Mouse (Mus musculus) hindbrain, embryonic 13.5 days (tissue): ENCODE data around the gene Rhbdl1. TPM values are rescaled to one million over a fixed set of nuclear protein-coding genes. Genes with fewer than 3 reads are reported as not detected.
A peak's percentile ranks its signal among the peaks of the same experiment; 100 is the strongest.

Source experiments
- ATAC-seq: fragments of 200-750 bp; cut with Nextera tagmentation; 2 replicates; pipeline ENCODE4 v1.8.0; 2017; ENCODE audit warnings: moderate TSS enrichment; ENCODE audit not compliant: low FRiP score
- H3K27ac ChIP-seq: fragments of 300-500 bp; sonication (generic); 2 replicates; pipeline ENCODE4 v1.5.1; 2015; ENCODE audit warnings: inconsistent platforms, mild to moderate bottlenecking, moderate library complexity
- H3K27me3 ChIP-seq: fragments of 300-500 bp; sonication (generic); 2 replicates; pipeline ENCODE4 v1.6.1; 2015; ENCODE audit warnings: mild to moderate bottlenecking, inconsistent platforms
- H3K36me3 ChIP-seq: fragments of 300-500 bp; sonication (generic); 2 replicates; pipeline ENCODE4 v1.6.1; 2015; ENCODE audit warnings: mild to moderate bottlenecking, inconsistent platforms
- H3K4me1 ChIP-seq: fragments of 300-500 bp; sonication (generic); replicated peaks from 2 replicates; pipeline ENCODE4 v1.6.1; 2015; ENCODE audit warnings: inconsistent platforms
- H3K4me2 ChIP-seq: fragments of 300-500 bp; sonication (generic); 2 replicates; pipeline ENCODE4 v1.6.1; 2015; ENCODE audit warnings: inconsistent platforms, mild to moderate bottlenecking, moderate library complexity
- H3K4me3 ChIP-seq: fragments of 300-500 bp; sonication (generic); 2 replicates; pipeline ENCODE4 v1.5.1; 2015; ENCODE audit warnings: mild to moderate bottlenecking, inconsistent platforms
- H3K9ac ChIP-seq: fragments of 300-500 bp; sonication (generic); 2 replicates; pipeline ENCODE4 v1.6.1; 2015; ENCODE audit warnings: mild to moderate bottlenecking, inconsistent platforms
- H3K9me3 ChIP-seq: fragments of 300-500 bp; sonication (generic); 2 replicates; pipeline ENCODE4 v1.6.1; 2016; ENCODE audit warnings: inconsistent platforms
- WGBS: fragments of 180-500 bp; shearing (Covaris S2); methylation state at CpG from one replicate; pipeline ENCODE4 v1.1.7; 2015; 5-methylcytosine and 5-hydroxymethylcytosine counted together
- polyA plus RNA-seq: library from polyadenylated mRNA; unstranded; fragments of >200 nt; fragmentation: Nextera tagmentation; extraction: Ambion mirVana; gene quantifications from 2 replicates; pipeline ENCODE4 v1.2.1, GENCODE M21; 2015

The Rhbdl1 gene
- polyA plus RNA-seq, 1 experiment from 2014 or later = 25.5 TPM

- Histone ChIP-seq H3K9me3 (no peaks in the 10 kb centered on the region), H3K4me2 (peak overlapping the region; percentile 92; the same call in 1 of the 2 replicates), H3K27ac (no peak overlapping the region; the same call in 1 of the 2 replicates), H3K36me3 (peaks cover 51% of the 10 kb centered on the region), H3K9ac (peak overlapping the region; percentile 89), H3K4me3 (no peak overlapping the region), H3K27me3 (no peaks in the 10 kb centered on the region), H3K4me1 (peaks cover 85% of the 10 kb centered on the region)
- 87% methylated on average over 22 of the region's 22 CpGs for WGBS
- no peak for ATAC-seq
Observed at GRCm38 (mm10) chr17:25827546-25828222, 9.4 kb downstream of the Rhbdl1 start.

- Histone ChIP-seq H3K4me2 (no peak overlapping the region), H3K27me3 (no peaks in the 10 kb centered on the region), H3K36me3 (peaks cover 51% of the 10 kb centered on the region), H3K9ac (0 out of 2 replicates have a peak overlapping the region, but pooled peaks have one; percentile 13), H3K4me1 (peaks cover 82% of the 10 kb centered on the region), H3K9me3 (no peaks in the 10 kb centered on the region), H3K27ac (no peak overlapping the region), H3K4me3 (no peak overlapping the region)
- ATAC-seq = no peak
- WGBS = 97% methylated on average over 13 of the region's 13 CpGs
Observed at GRCm38 (mm10) chr17:25827011-25827410, 10.1 kb downstream of the Rhbdl1 start.

DNA sequence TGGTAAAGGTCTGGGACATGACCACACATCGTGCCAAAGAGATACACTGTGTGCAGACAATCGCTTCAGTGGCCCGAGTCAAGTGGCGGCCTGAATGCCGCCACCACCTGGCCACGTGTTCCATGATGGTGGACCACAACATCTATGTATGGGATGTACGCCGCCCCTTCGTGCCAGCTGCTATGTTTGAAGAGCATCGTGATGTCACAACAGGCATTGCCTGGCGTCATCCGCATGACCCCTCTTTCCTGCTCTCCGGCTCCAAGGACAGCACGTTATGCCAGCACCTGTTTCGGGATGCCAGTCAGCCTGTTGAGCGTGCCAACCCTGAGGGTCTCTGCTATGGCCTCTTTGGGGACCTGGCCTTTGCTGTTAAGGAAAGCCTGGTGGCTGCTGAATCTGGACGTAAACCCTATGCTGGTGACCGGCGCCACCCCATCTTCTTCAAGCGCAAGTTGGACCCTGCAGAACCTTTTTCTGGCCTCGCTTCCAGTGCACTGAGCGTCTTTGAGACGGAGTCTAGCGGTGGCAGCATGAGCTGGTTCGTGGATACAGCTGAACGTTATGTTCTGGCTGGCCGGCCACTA is 11.0 kb downstream of the Rhbdl1 start:
- 96% methylated on average over 27 of the region's 27 CpGs for WGBS
- Histone ChIP-seq H3K27me3 (no peaks in the 10 kb centered on the region), H3K4me1 (peaks cover 73% of the 10 kb centered on the region)

GRCm38 (mm10) chr17:25825311-25825710 is 11.8 kb downstream of the Rhbdl1 start:
- H3K9me3 ChIP-seq = no peaks in the 10 kb centered on the region
- no peak for ATAC-seq
- peaks cover 38% of the 10 kb centered on the region for H3K36me3 ChIP-seq
- 0 out of 2 replicates have a peak overlapping the region, but pooled peaks have one; percentile 8 for H3K9ac ChIP-seq
- H3K27me3 ChIP-seq = peaks cover 2% of the 10 kb centered on the region; the same call in 1 of the 2 replicates
- no peak overlapping the region for H3K27ac ChIP-seq
- peaks cover 66% of the 10 kb centered on the region for H3K4me1 ChIP-seq
- H3K4me2 ChIP-seq = peak overlapping the region; percentile 92; the same call in 1 of the 2 replicates
- H3K4me3 ChIP-seq = no peak overlapping the region
- 90% methylated on average over 6 of the region's 6 CpGs for WGBS

More for the DNA sequence above, 11.0 kb downstream of the Rhbdl1 start:
- ATAC-seq = no peak
- Histone ChIP-seq H3K9me3 (no peaks in the 10 kb centered on the region), H3K27ac (no peak overlapping the region), H3K36me3 (peaks cover 44% of the 10 kb centered on the region), H3K4me2 (no peak overlapping the region), H3K9ac (0 out of 2 replicates have a peak overlapping the region, but pooled peaks have one; percentile 8), H3K4me3 (no peak overlapping the region)

- peaks cover 9% of the 10 kb centered on the region for H3K27me3 ChIP-seq
- no peak for ATAC-seq
- peak overlapping the region; percentile 61 for H3K4me3 ChIP-seq
- H3K4me2 ChIP-seq = peak overlapping the region; percentile 92
- H3K9ac ChIP-seq = peak overlapping the region; percentile 87
- H3K36me3 ChIP-seq = peaks cover 38% of the 10 kb centered on the region
- no peak overlapping the region for H3K27ac ChIP-seq
- 76% methylated on average over 17 of the region's 17 CpGs for WGBS
- no peaks in the 10 kb centered on the region for H3K9me3 ChIP-seq
- peaks cover 58% of the 10 kb centered on the region for H3K4me1 ChIP-seq
Observed at GRCm38 (mm10) chr17:25824362-25825142, 12.5 kb downstream of the Rhbdl1 start.

- Histone ChIP-seq H3K4me3 (peak within 1 kb of the TSS; percentile 61), H3K4me2 (peak within 1 kb of the TSS; percentile 92), H3K36me3 (peaks cover 48% of the 10 kb centered on the region), H3K9me3 (no peaks in the 10 kb centered on the region), H3K27ac (peak within 1 kb of the TSS; percentile 66), H3K4me1 (peaks cover 55% of the 10 kb centered on the region), H3K9ac (peak within 1 kb of the TSS; percentile 87), H3K27me3 (peaks cover 20% of the 10 kb centered on the region)
- ATAC-seq = peak; percentile 56; the same call in 1 of the 2 replicates
- under 1% methylated on average over 18 of the region's 18 CpGs for WGBS
Observed at GRCm38 (mm10) chr17:25823452-25823851, 13.6 kb downstream of the Rhbdl1 start, which contains the start of gene Wdr24. TSS of gene Wdr24 (plus strand) at chr17:25823627.

- Histone ChIP-seq H3K27ac (no peak overlapping the region), H3K9ac (no peak overlapping the region), H3K4me2 (no peak overlapping the region), H3K4me1 (peaks cover 12% of the 10 kb centered on the region), H3K9me3 (no peaks in the 10 kb centered on the region), H3K4me3 (no peak overlapping the region), H3K36me3 (peaks cover 44% of the 10 kb centered on the region), H3K27me3 (peaks cover 36% of the 10 kb centered on the region)
- no peak for ATAC-seq
- 9% methylated on average over 46 of the region's 46 CpGs for WGBS
Observed at GRCm38 (mm10) chr17:25818851-25819780, 18.0 kb downstream of the Rhbdl1 start.

- WGBS = 86% methylated on average over 11 of the region's 11 CpGs
- Histone ChIP-seq H3K27me3 (peaks cover 39% of the 10 kb centered on the region), H3K4me2 (no peak overlapping the region), H3K4me3 (no peak overlapping the region), H3K9ac (no peak overlapping the region), H3K9me3 (no peaks in the 10 kb centered on the region), H3K27ac (no peak overlapping the region), H3K4me1 (peaks cover 16% of the 10 kb centered on the region), H3K36me3 (peaks cover 44% of the 10 kb centered on the region)
- no peak for ATAC-seq
Observed at GRCm38 (mm10) chr17:25817662-25818061, 19.4 kb downstream of the Rhbdl1 start.

DNA sequence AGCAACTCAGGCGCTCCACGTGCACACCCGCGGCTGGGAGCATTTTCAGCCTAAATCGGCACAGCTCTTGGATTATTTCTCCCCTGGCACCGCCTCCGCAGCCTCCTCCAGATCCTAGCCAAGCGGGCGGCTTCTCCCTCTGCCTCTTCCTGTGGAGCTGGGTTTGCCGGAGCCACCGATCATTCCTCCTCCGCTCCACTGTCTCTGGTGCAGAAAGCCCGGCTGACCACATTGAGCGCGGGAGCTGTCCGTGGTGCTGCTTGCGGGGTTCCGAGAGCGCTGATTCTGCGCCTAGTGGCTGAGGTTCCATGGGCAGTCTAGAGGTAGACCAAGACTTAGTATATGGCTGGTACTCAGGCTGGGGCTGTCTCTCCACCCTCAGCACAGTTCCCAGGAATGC is 23.6 kb downstream of the Rhbdl1 start:
- Histone ChIP-seq H3K4me1 (peaks cover 45% of the 10 kb centered on the region), H3K36me3 (peaks cover 24% of the 10 kb centered on the region), H3K4me2 (peak overlapping the region; percentile 45), H3K27me3 (peaks cover 19% of the 10 kb centered on the region), H3K4me3 (peak overlapping the region; percentile 17), H3K27ac (peak overlapping the region; percentile 48; the same call in 1 of the 2 replicates), H3K9ac (peak overlapping the region; percentile 68), H3K9me3 (no peaks in the 10 kb centered on the region)
- no peak for ATAC-seq
- WGBS = 3% methylated on average over 20 of the region's 20 CpGs

- ATAC-seq = no peak
- Histone ChIP-seq H3K4me3 (peak overlapping the region; percentile 86), H3K27ac (no peak overlapping the region), H3K9me3 (no peaks in the 10 kb centered on the region), H3K9ac (peak overlapping the region; percentile 98), H3K27me3 (peaks cover 3% of the 10 kb centered on the region; the same call in 1 of the 2 replicates), H3K4me1 (peaks cover 53% of the 10 kb centered on the region), H3K36me3 (no peaks in the 10 kb centered on the region), H3K4me2 (peak overlapping the region; percentile 95)
- WGBS = 76% methylated on average over 4 of the region's 4 CpGs
Observed at GRCm38 (mm10) chr17:25810890-25811289, 26.2 kb downstream of the Rhbdl1 start.

- H3K9me3 ChIP-seq = no peaks in the 10 kb centered on the region
- H3K4me3 ChIP-seq = peak overlapping the region; percentile 86
- H3K27me3 ChIP-seq = peaks cover 3% of the 10 kb centered on the region; the same call in 1 of the 2 replicates
- H3K9ac ChIP-seq = peak overlapping the region; percentile 98
- H3K4me1 ChIP-seq = peaks cover 53% of the 10 kb centered on the region
- WGBS = 7% methylated on average over 25 of the region's 25 CpGs
- peak; percentile 66 for ATAC-seq
- no peaks in the 10 kb centered on the region for H3K36me3 ChIP-seq
- peak overlapping the region; percentile 98 for H3K27ac ChIP-seq
- H3K4me2 ChIP-seq = peak overlapping the region; percentile 95
Observed at GRCm38 (mm10) chr17:25809606-25810340, 27.3 kb downstream of the Rhbdl1 start.
